Mouse (Mus musculus): ENCODE data around the gene Bcl2l10. TPM values are rescaled to one million over a fixed set of nuclear protein-coding genes. Genes with fewer than 3 reads are reported as not detected.

Bcl2l10 gene
- total and polyA plus RNA-seq, 2 experiments = not detected

DNA sequence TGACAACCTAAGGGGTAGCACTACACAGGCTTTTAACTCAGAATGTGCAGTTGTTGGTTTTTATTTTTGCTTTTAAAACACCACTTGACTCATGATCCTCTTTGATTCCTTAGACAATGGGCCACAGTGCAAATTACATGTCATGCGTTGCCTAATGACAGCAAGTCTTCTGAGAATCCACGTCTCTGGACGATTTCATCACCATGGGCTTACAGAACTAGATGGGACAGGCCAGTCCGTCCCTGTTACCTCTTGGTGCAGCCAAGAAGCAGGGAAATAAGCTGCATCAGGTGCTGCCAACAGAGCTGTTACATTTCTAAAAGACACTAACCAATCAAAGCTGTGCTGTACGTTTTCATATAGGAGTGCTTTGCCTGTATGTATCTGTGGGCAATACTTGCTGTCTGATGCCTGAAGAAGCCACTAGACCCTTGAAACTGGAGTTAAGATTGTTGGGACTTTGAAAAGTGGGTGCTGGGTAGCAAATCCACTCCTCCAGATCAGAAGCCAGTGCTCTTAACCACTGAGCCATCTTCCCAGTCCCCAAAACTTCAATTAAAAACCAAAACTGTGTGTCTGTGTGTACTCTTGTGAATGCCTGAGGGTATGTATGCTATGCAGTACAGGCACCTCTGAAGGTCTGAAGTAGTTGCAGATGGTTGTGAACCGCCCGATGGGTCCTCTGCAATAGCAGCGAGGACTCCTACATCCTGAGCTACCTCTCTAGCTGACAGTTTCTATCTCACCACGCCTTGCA is 37.8 kb downstream of the Bcl2l10 start:
- no peak for TF ChIP-seq CTCF (IDR thresholded peaks at IDR 0.05; ENCODE audit: low read depth, low read length)
- TF ChIP-seq POLR2A (IDR thresholded peaks at IDR 0.05; ENCODE audit: extremely low read depth, insufficient read depth, low read length) = no peak
- Histone ChIP-seq H3K4me3 (ENCODE audit: insufficient read depth, low read depth, low read length) (no peak overlapping the region), H3K27me3 (ENCODE audit: control insufficient read depth, insufficient read depth, low read length) (no peaks in the 10 kb centered on the region), H3K79me2 (ENCODE audit: control insufficient read depth, insufficient read depth, low read length) (no peaks in the 10 kb centered on the region), H3K9ac (ENCODE audit: low read depth, low read length) (no peak overlapping the region), H3K4me1 (ENCODE audit: control insufficient read depth, insufficient read depth, low read length) (no peaks in the 10 kb centered on the region), H3K27ac (replicated peaks; ENCODE audit: insufficient read depth, low read depth, low read length) (no peak overlapping the region), H3K36me3 (ENCODE audit: control insufficient read depth, insufficient read depth, low read length) (peaks cover 23% of the 10 kb centered on the region)
- DNase-seq (ENCODE audit: extremely low read depth, low read depth, low spot score) = no peak
- WGBS = 78% methylated on average over 9 of the region's 9 CpGs

DNA sequence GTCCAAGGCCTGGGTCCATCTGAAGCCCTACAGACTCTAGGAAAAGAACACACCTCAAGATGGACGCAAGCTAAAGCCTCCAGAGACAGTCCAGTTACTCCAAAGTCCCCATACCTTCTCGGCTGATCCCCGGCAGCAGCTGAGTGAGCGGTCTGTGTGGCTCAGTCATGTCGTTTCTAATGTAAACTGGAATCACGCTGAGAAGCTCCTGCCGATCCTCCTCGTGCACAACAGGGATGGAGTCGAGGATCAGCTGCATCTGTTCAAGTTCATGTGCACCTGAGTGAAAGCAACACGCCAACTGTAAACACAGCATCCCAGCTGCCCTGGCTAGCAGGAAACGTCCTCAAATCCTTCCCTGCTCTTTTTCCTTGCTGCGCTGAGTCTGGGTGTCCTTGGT is 45.7 kb downstream of the Bcl2l10 start:
- Histone ChIP-seq H3K9ac (ENCODE audit: low read depth, low read length) (no peak overlapping the region), H3K4me1 (ENCODE audit: control insufficient read depth, insufficient read depth, low read length) (no peaks in the 10 kb centered on the region), H3K36me3 (ENCODE audit: control insufficient read depth, insufficient read depth, low read length) (peaks cover 55% of the 10 kb centered on the region), H3K27ac (replicated peaks; ENCODE audit: insufficient read depth, low read depth, low read length) (no peak overlapping the region), H3K4me3 (ENCODE audit: insufficient read depth, low read depth, low read length) (no peak overlapping the region), H3K27me3 (ENCODE audit: control insufficient read depth, insufficient read depth, low read length) (no peaks in the 10 kb centered on the region), H3K79me2 (ENCODE audit: control insufficient read depth, insufficient read depth, low read length) (0 out of 2 replicates have a peak, but pooled peaks cover 3% of the 10 kb centered on the region)
- TF ChIP-seq CTCF (IDR thresholded peaks at IDR 0.05; ENCODE audit: low read depth, low read length) = no peak
- no peak for TF ChIP-seq POLR2A (IDR thresholded peaks at IDR 0.05; ENCODE audit: extremely low read depth, insufficient read depth, low read length)
- 91% methylated on average over 12 of the region's 12 CpGs for WGBS
- DNase-seq (ENCODE audit: extremely low read depth, low read depth, low spot score) = no peak

DNA sequence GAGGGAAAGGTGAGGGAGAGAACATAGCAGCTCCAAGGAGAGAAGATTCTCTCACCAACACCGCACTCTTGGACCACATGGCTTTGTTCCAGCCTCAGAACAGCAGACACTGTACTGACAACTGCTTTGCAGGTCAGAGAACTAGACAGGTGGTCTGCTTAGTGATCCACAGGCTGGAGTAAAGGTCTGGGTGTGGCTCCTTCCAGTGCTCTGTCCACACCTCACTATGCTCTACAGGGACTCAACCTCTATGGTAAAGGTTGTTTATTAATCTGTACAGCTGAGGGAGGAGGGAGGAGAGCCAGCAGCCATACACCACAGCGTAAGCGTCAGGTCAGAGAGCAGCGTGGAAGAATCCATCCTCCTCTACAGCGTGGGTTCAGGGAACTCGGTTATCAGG is 48.4 kb downstream of the Bcl2l10 start:
- Histone ChIP-seq H3K4me3 (ENCODE audit: insufficient read depth, low read depth, low read length) (no peak overlapping the region), H3K79me2 (ENCODE audit: control insufficient read depth, insufficient read depth, low read length) (peaks cover 17% of the 10 kb centered on the region; the same call in 1 of the 2 replicates), H3K9ac (ENCODE audit: low read depth, low read length) (no peak overlapping the region), H3K4me1 (ENCODE audit: control insufficient read depth, insufficient read depth, low read length) (no peaks in the 10 kb centered on the region), H3K27ac (replicated peaks; ENCODE audit: insufficient read depth, low read depth, low read length) (no peak overlapping the region), H3K27me3 (ENCODE audit: control insufficient read depth, insufficient read depth, low read length) (no peaks in the 10 kb centered on the region), H3K36me3 (ENCODE audit: control insufficient read depth, insufficient read depth, low read length) (peaks cover 35% of the 10 kb centered on the region)
- TF ChIP-seq POLR2A (IDR thresholded peaks at IDR 0.05; ENCODE audit: extremely low read depth, insufficient read depth, low read length) (no peak), CTCF (IDR thresholded peaks at IDR 0.05; ENCODE audit: low read depth, low read length) (no peak)
- DNase-seq (ENCODE audit: extremely low read depth, low read depth, low spot score) = no peak
- 86% methylated on average over 6 of the region's 6 CpGs for WGBS

DNA sequence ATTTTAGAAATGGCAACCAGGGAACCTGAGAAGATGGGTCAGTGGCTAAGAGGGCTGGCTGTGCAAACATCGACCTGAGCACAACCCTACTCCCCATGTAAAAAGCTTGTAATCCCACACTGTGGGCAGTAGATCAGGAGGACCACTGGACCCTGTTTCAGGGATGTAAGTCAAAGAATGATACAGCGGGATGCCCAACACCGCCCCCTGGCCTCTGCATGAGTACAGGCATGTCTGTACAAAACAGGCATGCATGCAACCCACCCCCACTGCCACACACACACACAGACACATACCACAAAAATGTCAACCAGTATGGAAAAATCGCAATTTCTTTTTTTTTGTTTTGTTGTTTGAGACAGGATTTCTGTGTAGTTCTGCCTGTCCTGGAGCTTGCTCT is 51.5 kb downstream of the Bcl2l10 start:
- TF ChIP-seq CTCF (IDR thresholded peaks at IDR 0.05; ENCODE audit: low read depth, low read length) = 0 out of 2 replicates have a peak, but pooled peaks have one; percentile 16
- TF ChIP-seq POLR2A (IDR thresholded peaks at IDR 0.05; ENCODE audit: extremely low read depth, insufficient read depth, low read length) = no peak
- Histone ChIP-seq H3K27ac (replicated peaks; ENCODE audit: insufficient read depth, low read depth, low read length) (no peak overlapping the region), H3K36me3 (ENCODE audit: control insufficient read depth, insufficient read depth, low read length) (peaks cover 16% of the 10 kb centered on the region), H3K4me1 (ENCODE audit: control insufficient read depth, insufficient read depth, low read length) (peaks cover 7% of the 10 kb centered on the region; the same call in 1 of the 2 replicates), H3K27me3 (ENCODE audit: control insufficient read depth, insufficient read depth, low read length) (no peaks in the 10 kb centered on the region), H3K9ac (ENCODE audit: low read depth, low read length) (no peak overlapping the region), H3K79me2 (ENCODE audit: control insufficient read depth, insufficient read depth, low read length) (peaks cover 39% of the 10 kb centered on the region), H3K4me3 (ENCODE audit: insufficient read depth, low read depth, low read length) (no peak overlapping the region)
- no peak for DNase-seq (ENCODE audit: extremely low read depth, low read depth, low spot score)
- 93% methylated on average over 4 of the region's 4 CpGs for WGBS

DNA sequence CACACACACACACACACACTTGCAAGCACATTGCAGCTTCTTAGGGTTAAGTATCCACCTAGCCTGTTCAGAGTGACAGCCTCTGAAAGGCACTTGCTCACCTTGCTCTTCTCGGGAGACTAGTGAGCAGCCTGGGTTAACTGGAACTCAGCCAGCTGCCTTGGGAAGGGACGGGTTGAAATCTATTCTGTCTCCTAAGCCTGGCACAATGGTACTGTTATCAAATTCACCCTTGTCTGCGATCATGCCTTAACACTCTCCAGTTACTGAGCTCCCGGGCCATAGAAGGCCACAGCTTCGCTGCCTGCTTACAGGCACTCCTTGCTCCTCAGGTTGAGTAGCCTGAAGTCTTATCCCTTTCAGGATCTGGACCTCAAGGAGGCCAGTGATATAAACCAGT is 53.1 kb downstream of the Bcl2l10 start:
- Histone ChIP-seq H3K79me2 (ENCODE audit: control insufficient read depth, insufficient read depth, low read length) (peaks cover 46% of the 10 kb centered on the region), H3K4me1 (ENCODE audit: control insufficient read depth, insufficient read depth, low read length) (peaks cover 10% of the 10 kb centered on the region), H3K27ac (replicated peaks; ENCODE audit: insufficient read depth, low read depth, low read length) (no peak overlapping the region), H3K27me3 (ENCODE audit: control insufficient read depth, insufficient read depth, low read length) (no peaks in the 10 kb centered on the region), H3K36me3 (ENCODE audit: control insufficient read depth, insufficient read depth, low read length) (peaks cover 12% of the 10 kb centered on the region), H3K9ac (ENCODE audit: low read depth, low read length) (no peak overlapping the region), H3K4me3 (ENCODE audit: insufficient read depth, low read depth, low read length) (no peak overlapping the region)
- DNase-seq (ENCODE audit: extremely low read depth, low read depth, low spot score) = no peak
- no peak for TF ChIP-seq CTCF (IDR thresholded peaks at IDR 0.05; ENCODE audit: low read depth, low read length)
- TF ChIP-seq POLR2A (IDR thresholded peaks at IDR 0.05; ENCODE audit: extremely low read depth, insufficient read depth, low read length) = no peak
- WGBS = 52% methylated on average over 5 of the region's 5 CpGs

Other genes with a start within 250 kb of the Bcl2l10 start
- 0.18 and 0.20 TPM in 2 replicates for gene Myo5c, start 115.7 kb upstream of the Bcl2l10 start, total RNA-seq (2014; rRNA removed)
- gene Myo5c, start 115.7 kb upstream of the Bcl2l10 start, polyA plus RNA-seq (2012; rRNA removed) = 0.07 and 0.12 TPM in 2 replicates
- gene Gnb5, start 41.5 kb upstream of the Bcl2l10 start, total RNA-seq (2014; rRNA removed) = 0.74 and 1.1 TPM in 2 replicates
- 0.45 and 0.78 TPM in 2 replicates for gene Gnb5, start 41.5 kb upstream of the Bcl2l10 start, polyA plus RNA-seq (2012; rRNA removed)
- 21.1 and 21.2 TPM in 2 replicates for gene Mapk6, start 62.2 kb downstream of the Bcl2l10 start, total RNA-seq (2014; rRNA removed)
- 10.0 and 11.1 TPM in 2 replicates for gene Mapk6, start 62.2 kb downstream of the Bcl2l10 start, polyA plus RNA-seq (2012; rRNA removed)
- gene Leo1, start 93.8 kb downstream of the Bcl2l10 start, total RNA-seq (2014; rRNA removed) = 5.2 and 6.3 TPM in 2 replicates
- 2.1 and 3.1 TPM in 2 replicates for gene Leo1, start 93.8 kb downstream of the Bcl2l10 start, polyA plus RNA-seq (2012; rRNA removed)
- 19.9 and 20.8 TPM in 2 replicates for gene Tmod3, start 211.9 kb downstream of the Bcl2l10 start, total RNA-seq (2014; rRNA removed)
- gene Tmod3, start 211.9 kb downstream of the Bcl2l10 start, polyA plus RNA-seq (2012; rRNA removed) = 4.8 and 5.9 TPM in 2 replicates

All from liver, adult 2 months (tissue).